Mouse (Mus musculus) ES-E14 (cell line): ENCODE data around the gene Gucy1a1. TPM values are rescaled to one million over a fixed set of nuclear protein-coding genes. Genes with fewer than 3 reads are reported as not detected.

Experiments used
- DNase-seq: peaks from one replicate; pipeline ENCODE4 v3.0.0-alpha.2; 2013; ENCODE audit warnings: low read depth, low spot score
- H3K27ac ChIP-seq: 2 replicates; pipeline ENCODE4 v1.5.1; 2012; ENCODE audit warnings: low read depth, mild to moderate bottlenecking, low read length, moderate library complexity, mixed read lengths; ENCODE audit not compliant: poor library complexity, insufficient read depth, severe bottlenecking
- H3K36me3 ChIP-seq: 2 replicates; pipeline ENCODE4 v1.6.1; 2012; ENCODE audit warnings: mild to moderate bottlenecking, low read length, moderate library complexity, mixed read lengths; ENCODE audit not compliant: control insufficient read depth, poor library complexity, insufficient read depth, severe bottlenecking
- H3K4me1 ChIP-seq, 2 experiments: fragments of 150-350 bp in 1 of 2; sonication (generic) in 1 of 2; 2 replicates each; pipeline ENCODE4 v1.6.1; 2012; ENCODE audit warnings: low read length in 2 of 2, mild to moderate bottlenecking in 1 of 2, mixed read lengths in 1 of 2; ENCODE audit not compliant: control insufficient read depth in 2 of 2, insufficient read depth in 2 of 2, poor library complexity in 1 of 2
- H3K4me3 ChIP-seq, 2 experiments: fragments of 150-350 bp in 1 of 2; sonication (generic) in 1 of 2; 2 replicates each; pipeline ENCODE4 v1.5.1; 2012; ENCODE audit warnings: low read length in 2 of 2, low read depth in 1 of 2, mild to moderate bottlenecking in 1 of 2, mixed read lengths in 1 of 2; ENCODE audit not compliant: insufficient read depth in 1 of 2, poor library complexity in 1 of 2, severe bottlenecking in 1 of 2
- H3K9ac ChIP-seq: 2 replicates; pipeline ENCODE4 v1.6.1; 2012; ENCODE audit warnings: low read depth, mild to moderate bottlenecking, low read length, mixed read lengths; ENCODE audit not compliant: poor library complexity, insufficient read depth, severe bottlenecking
- H3K9me3 ChIP-seq: fragments of 150-350 bp; sonication (generic); 2 replicates; pipeline ENCODE4 v1.6.1; 2012; ENCODE audit warnings: low read depth, mild to moderate bottlenecking, low read length; ENCODE audit not compliant: control insufficient read depth, insufficient read depth
- CHD2 ChIP-seq: IDR thresholded peaks from 2 replicates; pipeline ENCODE4 v1.6.1; 2014; ENCODE audit warnings: mild to moderate bottlenecking, low read depth, low read length, inconsistent platforms
- HCFC1 ChIP-seq: IDR thresholded peaks from 2 replicates; pipeline ENCODE4 v1.6.1; 2012; ENCODE audit warnings: low read length, inconsistent platforms, borderline replicate concordance; ENCODE audit not compliant: insufficient read depth
- MAFK ChIP-seq: IDR thresholded peaks from 2 replicates; pipeline ENCODE4 v1.6.1; 2014; ENCODE audit warnings: mild to moderate bottlenecking, low read depth, low read length, inconsistent platforms; ENCODE audit not compliant: insufficient read depth
- ZC3H11A ChIP-seq: IDR thresholded peaks from 2 replicates; pipeline ENCODE4 v1.6.1; 2012; ENCODE audit warnings: low read depth, mild to moderate bottlenecking, inconsistent platforms, low read length, borderline replicate concordance
- ZNF384 ChIP-seq: IDR thresholded peaks from 2 replicates; pipeline ENCODE4 v1.6.1; 2012; ENCODE audit warnings: low read depth, low read length, inconsistent platforms
- in situ Hi-C, 2 experiments: fragments of 600-800 bp; cut with MboI; formaldehyde crosslinking; loops; one replicate each; pipeline ENCODE4 v1.15.1; 2025; ENCODE audit warnings: low sequenced_read_pairs in 2 of 2, inconsistent platforms in 1 of 2; ENCODE audit not compliant: unreplicated experiment in 2 of 2
- total RNA-seq: library from RNA; depleted of rRNA; stranded (reverse); fragments of 300-350 nt; gene quantifications from 2 replicates; pipeline ENCODE4 v1.2.3, GENCODE M21; 2012; rRNA removed

Gene Gucy1a1
- total RNA-seq, 1 experiment = 0.04 TPM

DNA sequence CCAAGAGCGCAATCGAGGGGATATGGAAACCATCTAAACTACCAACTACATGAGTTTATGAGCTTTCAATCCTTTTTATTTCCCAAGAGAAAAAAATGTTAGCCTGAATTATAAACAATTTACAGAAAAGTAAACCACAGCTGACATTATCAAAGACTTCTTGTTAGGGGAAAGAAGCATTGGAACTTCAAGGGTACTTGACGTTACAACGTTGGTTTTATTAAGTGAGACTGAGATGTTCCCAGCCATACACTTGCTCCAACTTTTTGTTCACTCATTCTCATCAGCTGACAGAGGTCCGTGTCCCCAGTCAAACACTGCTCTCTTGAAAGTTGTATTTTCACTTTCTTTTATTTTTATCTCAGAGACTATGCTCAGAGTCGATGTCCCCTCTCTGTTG lies 101.9 kb downstream of the Gucy1a1 start:
- H3K9ac ChIP-seq = no peak overlapping the region
- no peaks in the 10 kb centered on the region for H3K9me3 ChIP-seq
- no peak overlapping the region for H3K27ac ChIP-seq
- no peak for DNase-seq
- H3K36me3 ChIP-seq = no peaks in the 10 kb centered on the region
- no peak overlapping the region for H3K4me3 ChIP-seq
- no peaks in the 10 kb centered on the region for H3K4me1 ChIP-seq
- TF ChIP-seq ZC3H11A (no peak), CHD2 (no peak), MAFK (no peak), ZNF384 (no peak), HCFC1 (no peak)
- in situ Hi-C loops = no loop called here

Other genes starting within 250 kb of the Gucy1a1 start
- gene Ctso, start 213.2 kb downstream of the Gucy1a1 start, total RNA-seq = 0.32 and 0.49 TPM in 2 replicates
- not detected in 2 replicates for gene Tdo2, start 169.6 kb downstream of the Gucy1a1 start, total RNA-seq
- gene Asic5, start 163.5 kb downstream of the Gucy1a1 start, total RNA-seq = not detected in 2 replicates
- 0.26 and 0.49 TPM in 2 replicates for gene Gucy1b1, start 71.1 kb downstream of the Gucy1a1 start, total RNA-seq
- 4.3 and 5.7 TPM in 2 replicates for gene Map9, start 212.3 kb upstream of the Gucy1a1 start, total RNA-seq